Mouse (Mus musculus) liver, embryonic 16.5 days (tissue): ENCODE data around the gene Raet1e. TPM values are rescaled to one million over a fixed set of nuclear protein-coding genes. Genes with fewer than 3 reads are reported as not detected.
"Not testable (repeated sequence)": the region's sequence is repeated elsewhere in the genome, so short reads cannot be mapped to it uniquely, and the experiment has no call there.

Source experiments
- ATAC-seq: fragments of 200-750 bp; cut with Nextera tagmentation; 2 replicates; pipeline ENCODE4 v1.8.0; 2017; ENCODE audit warnings: low read depth, mild to moderate bottlenecking, moderate number of reproducible peaks, moderate library complexity
- H3K27ac ChIP-seq: fragments of 300-500 bp; sonication (generic); 2 replicates; pipeline ENCODE4 v1.5.1; 2014; ENCODE audit warnings: mild to moderate bottlenecking, low read length
- H3K27me3 ChIP-seq: fragments of 300-500 bp; sonication (generic); 2 replicates; pipeline ENCODE4 v1.6.1; 2014; ENCODE audit warnings: low read depth, low read length, mixed read lengths; ENCODE audit not compliant: control insufficient read depth, insufficient read depth
- H3K36me3 ChIP-seq: fragments of 300-500 bp; sonication (generic); 2 replicates; pipeline ENCODE4 v1.6.1; 2014; ENCODE audit warnings: mild to moderate bottlenecking; ENCODE audit not compliant: control insufficient read depth, insufficient read depth
- H3K4me1 ChIP-seq: fragments of 300-500 bp; sonication (generic); 2 replicates; pipeline ENCODE4 v1.6.1; 2014; ENCODE audit warnings: low read depth, low read length, mixed read lengths; ENCODE audit not compliant: control insufficient read depth
- H3K4me2 ChIP-seq: fragments of 300-500 bp; sonication (generic); 2 replicates; pipeline ENCODE4 v1.6.1; 2014; ENCODE audit warnings: low read depth, low read length, mixed read lengths
- H3K4me3 ChIP-seq: fragments of 300-500 bp; sonication (generic); 2 replicates; pipeline ENCODE4 v1.5.1; 2014; ENCODE audit warnings: low read depth, mild to moderate bottlenecking, low read length
- H3K9ac ChIP-seq: fragments of 300-500 bp; sonication (generic); 2 replicates; pipeline ENCODE4 v1.6.1; 2014; ENCODE audit warnings: low read depth, low read length
- H3K9me3 ChIP-seq: fragments of 300-500 bp; sonication (generic); replicated peaks from 2 replicates; pipeline ENCODE4 v1.6.1; 2016; ENCODE audit warnings: low read length; ENCODE audit not compliant: control insufficient read depth
- WGBS: fragments of 180-500 bp; shearing (Covaris S2); extraction: QIAGEN DNeasy Blood & Tissue Kit; methylation state at CpG from one replicate; pipeline ENCODE4 v1.1.7; 2014; ENCODE audit not compliant: insufficient replicate concordance; 5-methylcytosine and 5-hydroxymethylcytosine counted together
- polyA plus RNA-seq: library from polyadenylated mRNA; unstranded; fragments of >200 nt; fragmentation: Nextera tagmentation; extraction: Ambion mirVana; gene quantifications from 2 replicates; pipeline ENCODE4 v1.2.1, GENCODE M21; 2015

Raet1e gene
- polyA plus RNA-seq, 1 experiment from 2014 or later, result 1.7 TPM

GRCm38 (mm10) chr10:22151056-22151862, 7.1 kb upstream of the Raet1e start:
- not testable (repeated sequence) for H3K9ac ChIP-seq, H3K9me3 ChIP-seq, ATAC-seq, H3K4me1 ChIP-seq, H3K27ac ChIP-seq, H3K36me3 ChIP-seq, H3K4me3 ChIP-seq
- peaks cover 68% of the 10 kb centered on the region for H3K27me3 ChIP-seq
- WGBS, result 2% methylated on average over 54 of the region's 55 CpGs
- peak overlapping the region; percentile 34; the same call in 1 of the 2 replicates for H3K4me2 ChIP-seq

- not testable (repeated sequence) for H3K9ac ChIP-seq, H3K4me2 ChIP-seq, H3K4me1 ChIP-seq, H3K36me3 ChIP-seq, H3K27ac ChIP-seq, H3K9me3 ChIP-seq, ATAC-seq, H3K4me3 ChIP-seq
- H3K27me3 ChIP-seq, result peaks cover 75% of the 10 kb centered on the region
- WGBS, result 4% methylated on average over 11 of the region's 11 CpGs
These were observed 6.3 kb upstream of the Raet1e start for GRCm38 (mm10) chr10:22151863-22152640.

- not testable (repeated sequence) for H3K9me3 ChIP-seq, H3K9ac ChIP-seq, ATAC-seq, H3K27ac ChIP-seq, H3K4me3 ChIP-seq, H3K4me2 ChIP-seq, H3K4me1 ChIP-seq, H3K36me3 ChIP-seq
- H3K27me3 ChIP-seq, result peaks cover 76% of the 10 kb centered on the region
- WGBS, result 21% methylated on average over 7 of the region's 7 CpGs
These were observed 5.2 kb upstream of the Raet1e start for GRCm38 (mm10) chr10:22153147-22153690.

- H3K4me1 ChIP-seq, H3K36me3 ChIP-seq, H3K4me2 ChIP-seq, H3K9me3 ChIP-seq, H3K9ac ChIP-seq, ATAC-seq, H3K27ac ChIP-seq: not testable (repeated sequence)
- WGBS, result under 1% methylated on average over 38 of the region's 38 CpGs
- Histone ChIP-seq H3K4me3 (0 out of 2 replicates have a peak overlapping the region, but pooled peaks have one; percentile 6), H3K27me3 (peaks cover 76% of the 10 kb centered on the region)
These were observed 4.2 kb upstream of the Raet1e start for GRCm38 (mm10) chr10:22154127-22154526.

GRCm38 (mm10) chr10:22154871-22155799, 3.2 kb upstream of the Raet1e start:
- no peak overlapping the region for H3K27ac ChIP-seq
- peaks cover 2% of the 10 kb centered on the region for H3K4me1 ChIP-seq
- no peaks in the 10 kb centered on the region for H3K9me3 ChIP-seq
- H3K9ac ChIP-seq, result no peak overlapping the region
- no peak overlapping the region for H3K4me2 ChIP-seq
- peaks cover 76% of the 10 kb centered on the region for H3K27me3 ChIP-seq
- 18% methylated on average over 3 of the region's 3 CpGs for WGBS
- H3K36me3 ChIP-seq, result no peaks in the 10 kb centered on the region
- no peak overlapping the region for H3K4me3 ChIP-seq
- ATAC-seq, result no peak

- Histone ChIP-seq H3K9me3 (no peaks in the 10 kb centered on the region), H3K9ac (no peak overlapping the region), H3K4me2 (0 out of 2 replicates have a peak overlapping the region, but pooled peaks have one; percentile 5), H3K27ac (no peak overlapping the region), H3K4me1 (no peaks in the 10 kb centered on the region), H3K36me3 (no peaks in the 10 kb centered on the region), H3K27me3 (peaks cover 49% of the 10 kb centered on the region), H3K4me3 (no peak overlapping the region)
- ATAC-seq, result no peak
- WGBS, result 1% methylated on average over 24 of the region's 24 CpGs
These were observed 777 bp downstream of the Raet1e start for GRCm38 (mm10) chr10:22159131-22159561.

- H3K27me3 ChIP-seq, result peaks cover 46% of the 10 kb centered on the region
- H3K9me3 ChIP-seq, result no peaks in the 10 kb centered on the region
- H3K4me3 ChIP-seq, result no peak overlapping the region
- H3K4me1 ChIP-seq, result no peaks in the 10 kb centered on the region
- no peak for ATAC-seq
- WGBS, result 4% methylated on average over 23 of the region's 23 CpGs
- H3K27ac ChIP-seq, result no peak overlapping the region
- H3K36me3 ChIP-seq, result no peaks in the 10 kb centered on the region
- H3K9ac ChIP-seq, result no peak overlapping the region
- no peak overlapping the region for H3K4me2 ChIP-seq
These were observed 1.3 kb downstream of the Raet1e start for GRCm38 (mm10) chr10:22159581-22160140.

- ATAC-seq, H3K4me2 ChIP-seq: not testable (repeated sequence)
- WGBS, result 13% methylated on average over 9 of the region's 9 CpGs
These were observed 4.9 kb downstream of the Raet1e start for GRCm38 (mm10) chr10:22163279-22163678.

More at GRCm38 (mm10) chr10:22163279-22163678, 4.9 kb downstream of the Raet1e start:
- not testable (repeated sequence) for H3K27ac ChIP-seq, H3K4me1 ChIP-seq, H3K9me3 ChIP-seq, H3K36me3 ChIP-seq, H3K4me3 ChIP-seq, H3K9ac ChIP-seq
- peaks cover 21% of the 10 kb centered on the region for H3K27me3 ChIP-seq
